Mouse (Mus musculus) lung, postnatal 10 days (tissue): Measurements from ENCODE around the gene Vwce.

ENCODE experiments used
- DNase-seq: peaks from one replicate; pipeline ENCODE4 v3.0.0; 2021

Vwce gene

DNA sequence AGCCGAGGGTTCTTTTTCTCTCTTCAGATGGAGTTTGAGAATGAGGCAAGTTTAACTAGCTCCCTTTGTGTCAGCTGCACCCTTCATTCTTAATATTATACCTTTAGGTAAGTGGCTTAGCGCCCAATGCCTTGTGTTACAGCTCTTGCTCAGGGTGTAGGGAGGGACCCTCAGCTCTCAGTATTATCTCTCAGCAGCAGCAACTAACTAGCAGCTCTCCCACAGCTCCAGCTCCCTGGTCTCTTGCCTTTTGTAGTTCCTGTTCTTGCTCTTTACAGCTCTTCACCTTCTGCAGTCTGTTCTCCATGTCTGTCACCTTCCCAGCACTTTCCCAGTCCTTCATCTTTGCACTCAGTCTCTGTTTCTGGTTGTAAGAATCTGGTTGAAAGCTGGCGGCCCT, 57.6 kb downstream of the Vwce start:
- DNase-seq: no peak

- no peak for DNase-seq
These were observed 58.3 kb downstream of the Vwce start for GRCm38 (mm10) chr19:10692361-10692760.

DNA sequence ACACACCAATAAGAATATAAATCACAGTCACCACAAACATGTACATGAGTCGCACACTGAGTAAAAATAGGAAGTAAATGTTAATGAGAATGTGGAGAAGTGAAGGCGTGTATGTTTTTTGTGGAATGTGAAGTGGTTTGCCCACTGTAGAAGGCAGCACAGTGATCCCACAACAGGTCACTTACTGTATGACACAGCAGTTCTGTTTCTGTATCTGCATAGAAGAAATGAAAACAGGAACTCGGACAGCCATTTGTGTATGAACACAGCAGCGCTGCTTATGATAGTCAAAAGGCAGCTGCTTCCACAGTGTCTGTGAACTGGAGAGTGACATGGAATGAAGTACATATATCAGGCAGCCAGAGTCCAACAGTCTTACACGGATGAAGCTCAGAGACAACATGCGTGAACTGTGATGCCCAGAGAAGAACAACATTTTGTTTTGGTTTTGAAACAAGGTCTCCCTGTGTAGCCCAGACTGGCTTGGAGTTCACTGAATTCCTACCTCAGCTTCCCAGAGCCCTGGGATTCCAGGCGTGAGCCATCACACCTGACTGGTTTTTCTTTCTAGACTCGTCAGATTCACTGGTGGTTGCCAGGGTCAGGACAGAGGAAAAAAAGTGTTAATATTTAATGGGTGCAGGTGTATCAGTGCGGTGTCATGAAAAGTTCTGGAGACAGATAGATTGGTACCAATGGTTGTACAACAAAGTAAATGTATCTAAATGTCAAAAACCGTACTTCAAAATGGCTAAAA, 60.1 kb downstream of the Vwce start:
- DNase-seq: no peak

DNA sequence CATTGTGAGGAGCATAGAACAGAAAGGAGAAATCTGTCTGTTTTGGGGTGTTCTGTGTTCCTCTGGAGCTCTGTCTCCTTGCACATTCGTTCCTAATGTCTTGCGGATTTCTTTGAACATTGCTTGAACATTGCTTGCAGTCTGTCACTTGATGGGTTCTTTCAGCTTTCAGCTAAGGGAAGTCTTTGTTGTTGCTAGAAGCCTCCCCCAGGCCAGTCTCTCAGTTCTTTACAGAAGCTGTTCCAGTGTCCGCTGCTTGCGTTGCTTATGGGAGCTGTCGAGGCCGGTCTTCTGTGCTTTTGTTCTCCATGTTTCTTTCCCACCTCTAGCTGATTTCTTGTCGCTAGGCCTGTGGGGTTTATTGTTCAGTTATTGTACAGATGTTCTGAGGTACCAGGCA, 61.8 kb downstream of the Vwce start:
- no peak for DNase-seq

- no peak for DNase-seq
These were observed 64.3 kb downstream of the Vwce start for GRCm38 (mm10) chr19:10698131-10698991.

DNA sequence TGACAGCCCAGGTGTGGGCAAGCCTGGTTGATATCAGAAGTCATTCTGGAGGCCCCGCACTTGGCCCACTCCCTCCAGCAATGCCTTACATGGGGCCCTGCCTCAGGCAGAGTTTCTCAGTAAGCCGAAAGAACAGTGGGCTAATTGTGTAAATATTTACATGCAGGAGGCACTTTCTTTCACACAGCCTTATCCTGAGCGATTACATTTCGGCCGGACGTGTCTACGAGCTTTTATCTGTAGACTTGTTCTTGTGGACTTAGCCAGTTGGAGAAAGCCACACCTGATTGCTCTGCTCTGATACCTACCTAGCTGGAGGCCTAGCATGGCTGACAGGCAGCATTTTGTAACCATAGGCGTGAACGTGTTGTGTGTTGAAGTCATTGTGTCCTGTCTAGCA, 65.8 kb downstream of the Vwce start:
- DNase-seq: no peak

DNA sequence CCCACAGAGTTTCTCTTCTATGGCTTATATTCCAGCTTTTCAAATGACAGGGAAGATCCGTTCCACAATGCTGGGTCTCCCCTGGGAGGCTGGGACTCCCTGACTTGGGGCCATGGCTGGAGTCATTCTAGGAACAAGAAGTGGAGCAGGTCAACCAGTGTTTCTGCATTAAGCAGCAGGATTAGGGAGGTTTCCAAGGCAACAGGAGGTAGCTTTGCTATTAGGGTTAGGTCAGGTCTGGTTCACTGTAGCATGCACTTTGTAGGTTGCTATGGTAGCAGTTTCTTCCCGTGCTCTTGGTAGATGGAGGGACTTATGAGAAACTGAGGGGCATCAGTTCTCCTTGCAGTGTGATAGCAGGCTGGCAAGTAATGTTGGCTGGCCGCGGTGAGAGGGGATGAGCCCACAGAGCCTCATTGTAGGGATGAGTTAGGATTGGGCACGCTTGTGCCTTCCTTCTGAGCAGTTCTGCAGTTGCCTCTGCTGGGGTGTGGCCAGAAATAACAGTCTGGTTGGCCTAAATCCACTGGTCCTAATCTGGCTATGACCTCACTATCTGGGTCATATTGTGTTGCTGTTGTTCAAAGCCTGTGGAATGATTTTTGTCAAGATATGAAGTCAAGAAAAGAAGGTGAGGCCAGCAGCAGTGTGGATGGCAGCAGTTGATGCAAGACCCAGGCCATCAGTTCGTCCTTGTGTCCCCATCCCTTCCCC, 67.2 kb downstream of the Vwce start:
- peak; percentile 32 for DNase-seq

DNA sequence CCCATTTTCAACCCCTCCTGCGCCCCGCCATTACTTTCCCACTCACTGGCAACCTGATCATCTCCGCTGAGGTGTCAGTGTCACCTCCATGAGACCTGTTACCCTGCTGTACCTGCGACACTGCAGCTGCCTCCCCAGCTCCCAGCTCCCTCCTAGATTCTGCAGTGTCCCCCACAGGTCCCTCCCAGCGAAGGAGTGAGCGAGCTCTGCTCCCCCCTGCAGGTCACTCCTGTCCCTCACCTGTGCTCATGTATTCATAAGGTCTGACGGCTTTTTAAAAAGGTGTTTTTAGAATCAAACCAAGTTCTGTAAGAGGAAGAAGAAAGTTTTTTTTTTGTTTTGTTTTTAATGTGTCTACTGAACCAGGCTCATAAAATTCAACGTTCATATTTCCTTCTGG, 68.1 kb downstream of the Vwce start:
- no peak for DNase-seq

DNA sequence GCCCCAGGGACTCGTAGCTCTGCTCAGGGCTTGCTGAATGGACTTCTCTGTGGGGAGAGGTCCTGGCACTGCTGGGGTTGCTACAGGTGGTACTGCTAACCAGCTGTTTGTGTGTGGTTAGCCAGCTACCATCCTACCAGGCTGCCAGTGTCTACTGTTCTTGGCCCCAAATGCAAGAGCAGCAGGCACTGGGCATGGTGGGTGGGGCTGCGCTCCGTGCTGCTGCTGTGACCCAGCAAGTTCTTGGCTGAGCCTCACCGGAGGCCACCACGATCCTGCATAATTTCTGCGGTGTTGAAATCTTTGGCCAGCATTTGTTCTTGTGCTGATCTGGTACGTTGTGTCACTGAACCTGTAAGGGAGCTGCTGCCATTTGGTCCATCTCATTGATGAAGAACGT, 69.5 kb downstream of the Vwce start:
- DNase-seq: no peak

DNA sequence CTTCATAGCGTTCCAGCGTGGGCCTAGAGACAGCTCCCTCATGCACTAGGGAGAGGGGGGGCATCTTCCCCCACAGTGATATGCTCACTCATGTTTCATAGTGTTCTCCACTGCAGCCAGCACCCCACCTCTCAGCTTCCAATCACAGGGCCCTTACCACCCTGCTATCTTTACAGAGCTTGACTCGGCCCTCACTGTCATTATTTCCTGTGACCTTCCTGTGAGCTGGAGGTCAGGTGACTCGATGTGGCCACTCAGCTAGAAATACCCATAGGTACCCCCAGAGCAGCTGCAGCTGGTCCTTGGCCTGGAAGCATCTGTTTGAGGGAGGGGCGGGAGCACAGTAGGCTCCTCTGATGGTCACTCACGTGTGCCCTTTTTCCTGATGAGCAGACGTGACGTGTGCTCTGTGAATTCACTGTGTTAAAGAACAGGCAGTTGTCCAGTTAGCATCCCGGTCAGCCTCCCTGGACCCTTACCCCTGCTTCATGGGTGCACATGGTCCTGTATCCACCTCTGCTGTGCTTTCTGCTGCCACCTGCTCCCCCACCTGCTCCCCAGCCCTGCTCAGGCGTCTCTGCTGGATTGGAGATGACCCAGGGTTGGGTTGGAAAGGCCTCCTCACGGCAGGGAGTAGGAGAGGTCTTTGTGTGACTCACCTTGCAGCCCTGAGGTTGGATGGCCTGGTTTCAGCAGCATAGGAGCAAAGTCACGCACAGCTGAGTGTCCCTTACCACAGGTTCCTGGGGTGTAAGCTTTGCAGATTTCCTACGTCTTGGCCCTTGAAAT, 73.3 kb downstream of the Vwce start:
- DNase-seq: no peak

GRCm38 (mm10) chr19:10707881-10708280, 73.9 kb downstream of the Vwce start:
- no peak for DNase-seq

- no peak for DNase-seq
These were observed 74.9 kb downstream of the Vwce start for GRCm38 (mm10) chr19:10708900-10709299.

- peak; percentile 97 for DNase-seq
These were observed 75.5 kb downstream of the Vwce start for GRCm38 (mm10) chr19:10709360-10710087.

DNA sequence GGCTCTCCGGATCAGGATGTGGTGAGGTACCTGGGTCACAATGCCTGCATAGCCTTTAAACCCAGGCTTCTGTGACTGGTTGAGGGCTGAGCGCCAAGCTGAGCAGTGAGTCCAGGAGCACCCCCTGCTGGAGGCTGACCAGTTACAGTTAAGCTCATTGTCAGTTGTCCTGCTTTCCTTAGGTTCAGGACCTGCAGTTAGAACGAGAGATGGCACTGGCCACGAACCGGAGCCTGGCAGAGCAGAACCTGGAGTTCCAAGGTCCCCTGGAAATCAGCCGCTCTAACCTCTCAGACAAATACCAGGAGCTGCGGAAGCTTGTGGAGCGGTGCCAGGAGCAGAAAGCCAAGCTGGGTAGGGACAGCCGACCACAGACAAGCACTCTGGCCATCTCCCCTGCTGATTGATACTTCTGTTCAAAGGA, 76.1 kb downstream of the Vwce start:
- peak; percentile 74 for DNase-seq

- no peak for DNase-seq
These were observed 76.7 kb downstream of the Vwce start for GRCm38 (mm10) chr19:10710751-10711150.

GRCm38 (mm10) chr19:10712194-10712593, 78.2 kb downstream of the Vwce start:
- no peak for DNase-seq

DNA sequence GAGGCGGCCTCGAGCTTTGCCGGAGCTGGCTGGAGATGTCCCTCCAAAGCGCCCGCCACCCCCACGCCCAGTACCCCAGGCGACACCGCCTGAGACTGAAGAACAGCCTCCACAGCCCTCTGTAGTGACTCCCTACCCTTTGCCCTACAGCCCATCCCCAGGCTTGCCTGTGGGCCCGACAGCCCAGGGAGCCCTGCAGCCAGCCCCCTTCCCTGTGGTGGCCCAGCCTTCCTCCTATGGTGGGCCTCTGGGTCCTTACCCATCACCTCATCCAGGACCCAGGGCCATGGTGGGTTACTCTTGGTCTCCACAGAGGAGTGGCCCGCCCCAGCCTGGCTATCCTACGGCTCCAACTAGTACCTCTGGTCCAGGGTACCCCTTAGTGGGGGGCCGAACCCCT, 78.6 kb downstream of the Vwce start:
- DNase-seq: no peak

DNA sequence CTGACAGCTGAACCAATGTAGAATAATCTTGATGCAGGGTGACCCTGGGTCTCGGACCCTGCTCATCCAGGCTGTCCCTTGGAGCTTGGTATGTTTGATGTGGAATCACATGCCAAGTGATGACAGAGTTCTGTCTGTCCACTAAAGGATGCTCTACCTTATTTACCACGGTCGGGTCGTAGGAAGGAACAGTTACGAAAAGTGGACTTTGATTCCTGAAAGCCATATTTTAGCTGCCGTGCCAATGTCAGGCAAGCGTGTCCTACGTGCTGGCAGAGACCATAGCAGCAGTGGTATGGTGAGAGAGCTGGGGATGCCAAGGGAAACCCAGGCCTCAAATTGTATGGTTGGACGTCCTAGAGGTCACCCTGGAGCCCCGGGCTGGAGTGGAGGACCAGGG, 79.5 kb downstream of the Vwce start:
- no peak for DNase-seq

DNA sequence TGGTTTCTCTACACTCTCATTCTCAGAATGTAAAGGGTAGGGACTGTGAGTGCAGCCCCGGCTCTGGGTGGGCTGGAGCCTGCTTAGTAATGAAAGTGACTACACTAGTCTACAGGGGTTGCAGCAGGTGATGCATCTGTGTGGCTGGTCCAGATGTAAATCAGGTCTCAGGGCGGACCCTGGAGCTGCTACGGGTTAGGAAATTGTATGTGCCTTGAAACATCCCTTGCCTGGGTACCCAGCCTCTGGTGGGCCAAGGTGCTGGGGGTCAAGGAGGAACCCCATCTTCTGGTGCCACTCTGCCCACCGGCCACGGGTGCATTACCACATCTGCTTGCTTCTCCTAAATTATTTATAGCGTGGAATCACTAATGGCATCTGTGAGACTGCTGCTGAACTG, 80.2 kb downstream of the Vwce start:
- no peak for DNase-seq

- peak; percentile 79 for DNase-seq
These were observed 80.9 kb downstream of the Vwce start for GRCm38 (mm10) chr19:10714682-10715475.

DNA sequence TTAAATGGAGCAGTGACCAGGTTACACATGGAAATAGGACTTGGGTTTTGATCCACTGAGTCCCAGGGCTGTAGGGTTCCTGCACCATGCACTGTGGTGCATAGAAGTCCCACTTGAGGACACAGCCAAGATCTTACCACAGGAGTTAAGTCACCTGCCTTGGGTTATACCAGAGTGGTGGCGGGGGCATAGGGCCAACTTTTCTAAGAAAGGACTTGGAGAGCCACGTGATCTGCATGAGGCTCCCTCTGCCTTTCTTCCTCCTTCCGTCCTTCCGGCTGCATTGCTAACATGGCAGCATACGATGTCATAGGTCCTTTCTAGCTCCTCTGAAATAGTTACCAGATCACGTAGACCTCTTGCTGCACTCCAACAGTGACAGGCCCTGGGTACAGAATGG, 81.5 kb downstream of the Vwce start:
- peak; percentile 38 for DNase-seq
